Mouse (Mus musculus) midbrain, embryonic 15.5 days (tissue): ENCODE measurements around the gene Fam19a4. TPM values are rescaled to one million over a fixed set of nuclear protein-coding genes. Genes with fewer than 3 reads are reported as not detected.
"Not testable (repeated sequence)": the region's sequence is repeated elsewhere in the genome, so short reads cannot be mapped to it uniquely, and the experiment has no call there.

Experiments used
- ATAC-seq: fragments of 200-750 bp; cut with Nextera tagmentation; replicated peaks from 2 replicates; pipeline ENCODE4 v1.8.0; 2017; ENCODE audit warnings: moderate TSS enrichment
- H3K27ac ChIP-seq: fragments of 300-500 bp; sonication (generic); 2 replicates; pipeline ENCODE4 v1.5.1; 2015; ENCODE audit warnings: mild to moderate bottlenecking, inconsistent platforms
- H3K27me3 ChIP-seq: fragments of 300-500 bp; sonication (generic); replicated peaks from 2 replicates; pipeline ENCODE4 v1.6.1; 2015; ENCODE audit warnings: inconsistent platforms
- H3K36me3 ChIP-seq: fragments of 300-500 bp; sonication (generic); replicated peaks from 2 replicates; pipeline ENCODE4 v1.6.1; 2015; ENCODE audit warnings: inconsistent platforms
- H3K4me1 ChIP-seq: fragments of 300-500 bp; sonication (generic); 2 replicates; pipeline ENCODE4 v1.6.1; 2015; ENCODE audit warnings: inconsistent platforms
- H3K4me2 ChIP-seq: fragments of 300-500 bp; sonication (generic); 2 replicates; pipeline ENCODE4 v1.6.1; 2015; ENCODE audit warnings: inconsistent platforms, mild to moderate bottlenecking, moderate library complexity
- H3K4me3 ChIP-seq: fragments of 300-500 bp; sonication (generic); 2 replicates; pipeline ENCODE4 v1.5.1; 2015; ENCODE audit warnings: mild to moderate bottlenecking, inconsistent platforms
- H3K9ac ChIP-seq: fragments of 300-500 bp; sonication (generic); 2 replicates; pipeline ENCODE4 v1.6.1; 2015; ENCODE audit warnings: mild to moderate bottlenecking, inconsistent platforms
- H3K9me3 ChIP-seq: fragments of 300-500 bp; sonication (generic); 2 replicates; pipeline ENCODE4 v1.6.1; 2016; ENCODE audit warnings: inconsistent platforms
- WGBS: fragments of 180-500 bp; shearing (Covaris S2); methylation state at CpG from one replicate; pipeline ENCODE4 v1.1.7; 2015; ENCODE audit warnings: mixed read lengths; 5-methylcytosine and 5-hydroxymethylcytosine counted together
- polyA plus RNA-seq: library from polyadenylated mRNA; unstranded; fragments of >200 nt; fragmentation: Nextera tagmentation; extraction: Ambion mirVana; gene quantifications from 2 replicates; pipeline ENCODE4 v1.2.1, GENCODE M21; 2015

Fam19a4 gene
- polyA plus RNA-seq, 1 experiment from 2014 or later, result 6.4 TPM

DNA sequence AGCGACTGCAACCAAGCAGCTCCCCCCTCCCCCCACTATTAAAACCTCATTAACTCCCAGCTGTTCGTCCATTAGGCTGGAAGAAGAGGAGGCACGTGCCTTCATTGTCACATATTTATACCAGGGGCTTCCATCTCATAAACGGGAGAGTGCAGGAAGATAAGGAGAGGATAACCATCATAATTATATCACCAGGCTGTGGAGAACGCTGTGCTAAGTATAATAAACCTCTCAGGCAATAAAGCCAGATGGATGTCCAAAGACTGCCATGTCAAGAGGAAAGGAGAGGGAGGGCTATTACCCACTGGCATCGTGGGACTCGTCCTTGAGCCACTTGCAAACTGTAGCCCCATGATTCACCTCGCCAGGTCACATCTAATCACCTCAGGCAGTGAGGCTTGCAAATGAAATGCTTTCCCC lies 151.1 kb downstream of the Fam19a4 start:
- Histone ChIP-seq H3K36me3 (no peaks in the 10 kb centered on the region), H3K27me3 (no peaks in the 10 kb centered on the region), H3K27ac (0 out of 2 replicates have a peak overlapping the region, but pooled peaks have one; percentile 8), H3K4me3 (no peak overlapping the region), H3K4me1 (peaks cover 5% of the 10 kb centered on the region; the same call in 1 of the 2 replicates), H3K9ac (no peak overlapping the region), H3K9me3 (no peaks in the 10 kb centered on the region), H3K4me2 (no peak overlapping the region)
- WGBS, result 36% methylated on average over 8 of the region's 8 CpGs
- no peak; the same call in 1 of the 2 replicates for ATAC-seq

DNA sequence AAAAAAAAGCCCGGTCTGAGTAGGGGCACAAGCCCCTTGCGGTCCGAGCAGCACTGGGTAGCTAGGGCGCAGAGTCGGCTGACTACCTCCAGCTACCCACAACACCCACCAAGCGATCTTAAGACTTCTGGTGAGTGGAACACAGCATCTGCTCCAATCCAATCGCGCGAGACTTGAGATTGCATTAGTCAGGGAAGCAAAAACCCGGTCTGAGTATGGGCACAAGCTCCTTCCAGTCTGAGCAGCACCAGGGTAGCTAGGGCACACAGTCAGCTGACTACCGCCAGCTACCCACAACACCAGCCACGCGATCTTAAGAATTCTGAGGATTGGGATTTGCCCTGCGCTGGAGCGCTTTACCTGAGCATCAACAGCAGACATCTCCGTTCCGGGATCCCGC lies 183.1 kb downstream of the Fam19a4 start:
- H3K4me3 ChIP-seq, H3K9ac ChIP-seq, H3K27me3 ChIP-seq, H3K27ac ChIP-seq, H3K4me2 ChIP-seq, H3K4me1 ChIP-seq, ATAC-seq, H3K36me3 ChIP-seq, H3K9me3 ChIP-seq: not testable (repeated sequence)
- 93% methylated on average over 18 of the region's 18 CpGs for WGBS

DNA sequence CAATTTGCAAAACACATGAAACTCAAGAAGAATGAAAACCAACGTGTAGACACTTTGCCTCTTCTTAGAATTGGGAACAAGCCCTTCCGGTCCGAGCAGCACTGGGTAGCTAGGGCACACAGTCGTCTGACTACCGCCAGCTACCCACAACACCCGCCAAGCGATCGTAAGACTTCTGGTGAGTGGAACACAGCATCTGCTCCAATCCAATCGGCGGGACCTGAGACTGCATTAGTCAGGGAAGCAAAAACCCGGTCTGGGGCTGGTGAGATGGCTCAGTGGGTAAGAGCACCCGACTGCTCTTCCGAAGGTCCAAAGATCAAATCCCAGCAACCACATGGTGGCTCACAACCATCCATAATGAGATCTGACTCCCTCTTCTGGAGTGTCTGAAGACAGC lies 183.6 kb downstream of the Fam19a4 start:
- not testable (repeated sequence) for H3K9ac ChIP-seq, H3K27ac ChIP-seq, H3K4me2 ChIP-seq, H3K4me3 ChIP-seq, H3K4me1 ChIP-seq, H3K27me3 ChIP-seq, ATAC-seq, H3K36me3 ChIP-seq, H3K9me3 ChIP-seq
- WGBS, result 93% methylated on average over 13 of the region's 13 CpGs

DNA sequence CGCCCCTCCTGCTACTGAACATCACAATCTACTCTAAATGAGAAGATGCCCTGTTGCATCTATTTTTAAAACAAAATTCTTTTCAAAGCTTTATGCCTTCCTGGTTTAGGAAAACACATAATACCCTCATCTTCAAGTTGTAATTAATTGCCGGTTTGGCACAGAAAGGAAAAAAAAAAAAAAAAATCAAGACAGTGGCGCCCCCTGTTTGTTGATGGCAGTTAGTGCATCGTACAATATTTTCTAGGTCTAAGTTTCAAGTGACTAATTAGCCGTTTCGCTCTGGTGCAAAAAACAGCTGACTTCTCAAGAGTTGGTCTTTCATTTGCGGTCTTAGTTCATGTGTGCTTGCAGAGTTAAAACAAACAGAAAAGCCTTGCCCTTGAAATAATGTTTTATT lies 207.1 kb downstream of the Fam19a4 start:
- ATAC-seq, result no peak
- 73% methylated on average over 7 of the region's 7 CpGs for WGBS

DNA sequence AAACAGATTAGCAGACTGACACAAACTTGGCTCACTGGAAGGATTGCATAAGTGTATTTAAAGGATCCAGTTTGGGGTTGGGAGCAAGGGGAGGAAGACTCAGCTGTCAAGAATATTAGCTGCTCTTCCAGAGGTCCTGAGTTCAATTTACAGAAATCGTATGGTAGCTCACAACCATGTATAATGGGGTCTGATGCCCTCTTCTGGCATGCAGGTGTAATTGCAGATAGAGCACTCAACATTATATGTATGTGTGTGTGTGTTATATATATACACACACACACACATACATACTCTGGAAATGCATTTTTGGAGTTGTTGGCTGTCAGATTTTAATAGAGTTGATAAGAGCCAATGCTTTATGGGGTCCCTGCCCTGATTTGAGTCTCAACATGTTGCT lies 216.3 kb downstream of the Fam19a4 start:
- 48% methylated on average over 1 of the region's 1 CpGs for WGBS
- no peak overlapping the region for H3K4me3 ChIP-seq
- ATAC-seq, result no peak

More for the DNA sequence above, 207.1 kb downstream of the Fam19a4 start:
- Histone ChIP-seq H3K4me3 (no peak overlapping the region), H3K9me3 (no peaks in the 10 kb centered on the region), H3K4me1 (no peaks in the 10 kb centered on the region), H3K9ac (no peak overlapping the region), H3K36me3 (no peaks in the 10 kb centered on the region), H3K4me2 (no peak overlapping the region), H3K27ac (no peak overlapping the region), H3K27me3 (no peaks in the 10 kb centered on the region)

DNA sequence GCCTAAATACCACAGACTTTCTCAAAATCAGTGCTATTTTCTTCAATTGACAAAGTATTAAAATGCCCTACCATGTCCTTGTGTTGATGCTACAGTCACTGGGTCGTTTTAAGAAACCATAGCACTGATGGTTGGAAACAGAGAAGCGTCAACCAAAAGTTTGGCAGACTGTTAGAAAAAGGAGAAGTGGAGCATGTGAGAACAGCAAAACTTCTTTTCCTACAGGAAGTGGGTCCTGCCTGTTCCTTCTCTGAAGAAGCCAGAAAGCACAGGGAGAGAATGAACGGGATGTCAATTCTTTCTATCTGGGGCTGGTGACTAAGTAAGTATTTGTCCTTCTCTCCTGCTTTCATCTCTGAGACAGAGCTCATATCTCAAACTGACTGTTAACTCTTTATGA lies 219.6 kb downstream of the Fam19a4 start:
- Histone ChIP-seq H3K4me2 (no peak overlapping the region), H3K9ac (no peak overlapping the region), H3K27me3 (no peaks in the 10 kb centered on the region), H3K4me1 (no peaks in the 10 kb centered on the region), H3K36me3 (no peaks in the 10 kb centered on the region), H3K27ac (no peak overlapping the region), H3K4me3 (no peak overlapping the region), H3K9me3 (no peaks in the 10 kb centered on the region)
- WGBS, result 80% methylated on average over 3 of the region's 3 CpGs
- no peak for ATAC-seq

More for the DNA sequence above, 216.3 kb downstream of the Fam19a4 start:
- H3K4me2 ChIP-seq, result no peak overlapping the region
- H3K9me3 ChIP-seq, result no peaks in the 10 kb centered on the region
- no peaks in the 10 kb centered on the region for H3K36me3 ChIP-seq
- H3K4me1 ChIP-seq, result no peaks in the 10 kb centered on the region
- H3K27ac ChIP-seq, result no peak overlapping the region
- no peak overlapping the region for H3K9ac ChIP-seq
- no peaks in the 10 kb centered on the region for H3K27me3 ChIP-seq

DNA sequence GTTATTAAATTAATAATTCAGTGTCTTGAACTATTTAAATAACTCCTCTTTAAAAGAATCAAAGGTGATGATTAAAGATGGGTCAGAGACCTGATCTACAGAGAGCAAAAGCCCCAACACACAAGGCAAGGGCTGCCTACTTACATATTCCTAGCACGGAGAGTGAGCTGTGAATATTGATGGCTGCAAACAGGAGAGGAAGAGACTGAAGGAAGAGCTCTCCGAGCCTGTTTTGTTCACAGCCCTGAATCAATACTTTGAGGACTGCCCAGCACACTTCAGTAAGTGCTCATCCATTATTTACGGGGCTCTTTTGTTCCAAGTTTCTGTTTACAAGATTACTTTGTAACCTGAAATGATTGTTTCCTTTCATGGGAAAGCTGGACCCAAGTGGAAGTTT lies 233.6 kb downstream of the Fam19a4 start:
- H3K36me3 ChIP-seq, result no peaks in the 10 kb centered on the region
- WGBS, result 24% methylated on average over 3 of the region's 3 CpGs
- no peak overlapping the region for H3K4me2 ChIP-seq
- ATAC-seq, result no peak
- no peak overlapping the region for H3K4me3 ChIP-seq
- H3K27me3 ChIP-seq, result no peaks in the 10 kb centered on the region
- H3K4me1 ChIP-seq, result 0 out of 2 replicates have a peak, but pooled peaks cover 4% of the 10 kb centered on the region
- no peaks in the 10 kb centered on the region for H3K9me3 ChIP-seq
- H3K9ac ChIP-seq, result no peak overlapping the region
- no peak overlapping the region for H3K27ac ChIP-seq

DNA sequence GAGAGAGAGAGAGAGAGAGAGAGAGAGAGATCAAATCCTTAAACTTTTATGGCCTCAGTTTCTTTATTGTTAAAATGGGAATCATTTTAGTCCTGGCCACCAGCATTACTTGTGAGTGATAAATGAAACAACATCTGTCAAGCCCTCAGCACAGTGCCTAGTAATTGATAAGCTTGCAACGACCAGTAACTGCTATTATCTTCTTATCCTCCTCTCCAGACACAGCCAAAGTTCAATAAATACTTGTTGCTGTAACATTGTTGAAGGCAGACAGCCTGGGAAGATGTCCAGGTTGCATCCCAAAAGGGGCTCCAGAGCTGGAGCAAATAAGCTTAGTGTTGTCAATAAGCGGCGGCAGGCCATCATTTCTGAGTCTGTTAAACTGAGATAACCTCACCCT lies 257.2 kb downstream of the Fam19a4 start:
- no peaks in the 10 kb centered on the region for H3K9me3 ChIP-seq
- no peak for ATAC-seq
- 73% methylated on average over 3 of the region's 3 CpGs for WGBS
- no peaks in the 10 kb centered on the region for H3K36me3 ChIP-seq
- H3K4me2 ChIP-seq, result no peak overlapping the region
- H3K27me3 ChIP-seq, result no peaks in the 10 kb centered on the region
- H3K4me1 ChIP-seq, result no peaks in the 10 kb centered on the region
- H3K27ac ChIP-seq, result no peak overlapping the region
- no peak overlapping the region for H3K9ac ChIP-seq
- H3K4me3 ChIP-seq, result no peak overlapping the region

DNA sequence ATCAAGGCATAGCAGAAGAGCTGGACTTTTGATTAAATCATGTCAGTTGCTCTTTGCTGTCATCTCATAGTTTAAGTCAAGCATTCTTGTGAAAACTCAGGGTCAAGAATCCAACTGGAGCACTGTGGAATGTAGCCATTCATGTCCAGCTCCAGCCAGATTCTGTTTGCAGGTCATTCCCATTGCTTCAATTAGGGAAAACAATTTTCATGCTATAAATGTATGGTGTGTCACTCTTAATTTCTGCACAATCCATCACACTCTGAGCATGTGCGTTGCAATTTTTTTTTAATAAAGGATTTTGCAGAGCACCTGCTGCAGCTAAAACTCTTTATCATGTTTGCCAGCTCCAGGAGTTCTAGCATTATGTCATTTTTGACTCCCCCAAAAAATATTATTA lies 261.5 kb downstream of the Fam19a4 start:
- ATAC-seq, result no peak
- WGBS, result 80% methylated on average over 1 of the region's 1 CpGs
- Histone ChIP-seq H3K9me3 (no peaks in the 10 kb centered on the region), H3K4me1 (no peaks in the 10 kb centered on the region), H3K9ac (no peak overlapping the region), H3K4me3 (no peak overlapping the region), H3K27me3 (no peaks in the 10 kb centered on the region), H3K36me3 (no peaks in the 10 kb centered on the region), H3K4me2 (no peak overlapping the region), H3K27ac (no peak overlapping the region)

DNA sequence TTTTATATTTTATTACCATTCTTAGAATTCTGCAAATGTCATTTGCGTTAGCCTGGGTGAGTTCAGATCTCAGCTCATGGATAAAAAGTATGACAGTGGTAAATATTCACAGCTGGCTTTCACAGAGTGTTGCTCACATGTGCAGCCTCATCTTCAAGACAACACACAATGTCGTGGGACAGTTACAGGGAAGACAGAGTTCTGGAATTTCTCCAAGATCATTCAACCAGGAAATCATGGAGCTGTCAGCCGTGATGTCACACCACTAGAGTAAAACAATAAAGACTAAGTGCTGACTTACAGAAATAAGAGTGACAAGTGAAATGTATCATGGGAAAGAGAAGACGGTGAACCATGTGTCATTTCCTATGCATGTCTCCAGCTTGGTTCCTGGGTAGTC lies 262.8 kb downstream of the Fam19a4 start:
- no peaks in the 10 kb centered on the region for H3K9me3 ChIP-seq
- H3K4me3 ChIP-seq, result no peak overlapping the region
- no peaks in the 10 kb centered on the region for H3K4me1 ChIP-seq
- H3K4me2 ChIP-seq, result no peak overlapping the region
- no peaks in the 10 kb centered on the region for H3K27me3 ChIP-seq
- no peak overlapping the region for H3K27ac ChIP-seq
- WGBS, result 72% methylated on average over 4 of the region's 4 CpGs
- no peak overlapping the region for H3K9ac ChIP-seq
- no peak for ATAC-seq
- H3K36me3 ChIP-seq, result no peaks in the 10 kb centered on the region

Other genes with a start within 250 kb of the Fam19a4 start
- gene Eogt, start 88.8 kb upstream of the Fam19a4 start, polyA plus RNA-seq, result 13.2 and 13.5 TPM in 2 replicates
- 35.6 and 35.7 TPM in 2 replicates for gene Tmf1, start 118.7 kb upstream of the Fam19a4 start, polyA plus RNA-seq
- 86.3 and 87.2 TPM in 2 replicates for gene Uba3, start 145.2 kb upstream of the Fam19a4 start, polyA plus RNA-seq
- gene Arl6ip5, start 150.3 kb upstream of the Fam19a4 start, polyA plus RNA-seq, result 134 and 135 TPM in 2 replicates
- gene Lmod3, start 192.3 kb upstream of the Fam19a4 start, polyA plus RNA-seq, result not detected in 2 replicates